Mouse (Mus musculus): ENCODE measurements at regions not wholly inside any gene's neighbourhood (a gene's known extent, or its start where the extent isn't known, plus 50 kb on each side); places are given as distances from the start of the nearest gene placed in this dataset.

DNA sequence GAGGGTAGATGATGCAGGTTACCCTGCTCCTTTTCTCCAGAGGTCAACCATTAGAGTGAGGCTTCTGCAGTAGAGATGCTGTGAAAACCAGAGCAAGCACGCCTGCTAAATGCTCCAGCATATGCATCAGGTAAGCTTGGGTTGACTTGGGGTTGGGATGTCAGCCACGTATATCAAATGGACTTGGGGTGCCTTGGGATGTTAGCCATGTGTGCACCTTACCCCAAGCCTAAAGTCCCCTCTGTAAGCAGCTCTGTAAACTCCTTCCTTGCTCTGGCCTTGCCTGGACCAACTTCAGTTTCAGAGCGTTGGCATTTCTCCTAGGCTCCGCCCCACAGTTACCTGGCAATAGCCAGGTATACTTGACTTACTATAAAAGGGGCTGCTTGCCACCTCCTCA, 155.3 kb upstream of the Tmtc1 start:
- DNase-seq: no peak

DNA sequence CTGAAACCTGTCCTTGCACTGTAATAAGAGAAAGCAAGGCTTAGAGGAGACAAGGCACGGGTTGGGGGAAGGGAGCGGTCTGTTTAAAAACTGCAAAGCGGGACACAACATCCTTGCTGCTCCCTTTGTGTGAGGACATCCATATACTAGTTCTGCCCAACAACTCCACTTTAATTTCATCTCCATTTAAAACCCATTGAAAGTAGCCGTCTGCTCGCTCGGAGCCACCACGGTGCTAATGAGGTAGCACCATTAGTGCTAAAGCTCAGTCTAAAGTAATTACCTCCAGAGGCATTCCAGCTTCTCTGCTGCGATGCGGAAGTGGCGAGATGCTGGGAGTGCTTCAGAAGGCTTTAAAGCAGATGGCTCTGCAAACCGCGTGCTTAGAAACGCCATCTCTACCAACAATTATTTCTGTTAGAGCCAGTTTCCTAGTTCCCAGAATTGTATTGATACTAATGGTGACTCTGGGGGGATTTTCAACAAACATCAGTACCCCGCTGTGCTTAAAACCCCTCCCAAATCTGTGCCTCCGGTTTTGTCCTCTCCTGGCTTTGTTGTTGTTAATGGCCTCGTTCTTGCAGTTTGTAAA, 154.7 kb upstream of the Tmtc1 start:
- peak; percentile 20 for DNase-seq

DNA sequence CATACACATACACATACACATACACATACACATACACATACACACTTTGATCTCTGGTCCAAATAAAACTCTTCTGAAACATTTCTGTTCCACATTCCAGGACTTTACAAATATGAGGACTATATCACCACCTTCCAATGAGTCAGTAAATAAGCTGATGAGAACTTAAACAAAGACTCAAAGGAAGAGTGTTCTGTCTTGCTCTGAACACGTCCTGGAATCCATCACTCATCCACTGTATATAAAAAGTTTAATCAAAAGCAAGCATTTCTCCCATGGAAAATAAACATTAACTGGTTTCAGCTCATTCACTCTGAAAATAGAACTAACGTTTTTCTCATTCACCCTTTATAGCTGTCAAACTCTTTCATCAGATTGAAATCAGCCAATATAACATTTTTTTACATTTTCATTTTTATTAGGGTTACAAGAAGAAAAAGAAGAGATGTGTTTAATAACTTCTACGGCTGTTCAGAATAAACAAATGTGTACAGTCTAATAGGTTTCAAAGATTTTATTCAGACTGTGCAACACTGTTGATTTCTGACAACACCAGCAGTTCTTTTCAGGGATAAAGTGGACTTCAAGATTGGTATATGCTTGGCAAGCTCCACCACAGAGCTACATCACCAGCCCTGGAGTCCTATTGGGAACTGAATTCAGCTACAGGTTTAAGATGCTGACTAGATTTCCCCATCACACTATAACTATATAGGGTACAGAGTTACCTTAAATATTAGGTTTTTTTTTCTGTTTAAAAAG, 151.0 kb upstream of the Tmtc1 start:
- no peak for DNase-seq

DNA sequence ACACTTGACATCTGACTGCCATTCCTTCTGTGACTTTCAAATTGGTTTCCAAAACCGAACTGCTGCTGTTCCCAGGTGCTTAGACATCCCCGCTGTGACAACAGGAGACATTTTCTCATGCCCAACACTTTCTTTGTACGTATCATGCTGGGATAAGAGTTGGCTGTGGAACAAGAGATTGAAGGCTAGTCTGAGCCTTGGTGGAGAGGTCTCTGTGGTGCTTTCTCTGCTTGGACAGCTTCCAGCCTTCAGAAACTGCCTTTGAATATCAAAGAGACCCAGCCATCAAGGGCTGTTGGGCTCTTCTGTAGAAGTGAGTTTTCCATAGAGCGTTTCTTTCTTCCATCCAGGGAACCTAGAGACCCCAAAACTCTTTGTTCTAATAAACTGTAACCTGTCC, 144.8 kb upstream of the Tmtc1 start:
- DNase-seq: no peak

DNA sequence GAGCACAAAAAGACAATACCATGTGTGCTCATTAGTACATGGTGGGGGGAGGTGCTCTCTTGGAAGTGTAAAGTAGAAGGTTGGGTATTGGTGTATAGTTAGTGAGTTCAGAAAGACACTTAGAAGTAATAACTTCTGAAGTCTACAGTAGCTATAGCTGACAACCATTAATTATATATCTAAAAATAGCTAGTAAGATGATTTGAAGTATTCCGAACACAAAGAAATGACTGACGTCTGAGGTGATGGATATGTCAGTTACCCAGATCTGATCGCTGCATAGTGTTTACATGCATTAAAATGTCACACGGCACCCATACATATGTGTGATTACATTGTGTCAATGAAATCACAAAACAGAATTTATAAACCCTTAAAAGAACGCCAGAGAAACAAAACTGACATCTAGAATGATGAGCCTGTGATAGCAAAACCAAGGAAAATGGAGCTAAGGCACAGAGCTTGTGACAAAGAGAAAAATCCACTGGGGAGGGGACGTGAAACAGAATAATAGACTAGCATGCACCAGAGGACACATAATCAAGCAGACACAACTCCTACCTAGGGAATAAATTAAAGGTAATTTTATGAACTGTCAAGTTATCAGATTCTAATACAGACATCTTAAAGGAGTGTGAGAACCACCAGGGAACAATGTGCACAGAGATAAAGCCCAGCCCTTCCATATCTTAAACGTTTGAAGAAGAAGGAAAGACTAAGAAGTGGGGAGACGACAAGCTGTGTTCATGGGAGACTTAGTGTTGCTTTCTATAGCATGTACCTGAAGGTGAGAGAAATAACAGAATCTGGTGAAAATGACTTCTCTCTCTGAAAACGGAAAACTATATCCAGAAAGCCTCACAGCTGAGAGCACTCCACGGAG, 142.5 kb upstream of the Tmtc1 start:
- DNase-seq: no peak

DNA sequence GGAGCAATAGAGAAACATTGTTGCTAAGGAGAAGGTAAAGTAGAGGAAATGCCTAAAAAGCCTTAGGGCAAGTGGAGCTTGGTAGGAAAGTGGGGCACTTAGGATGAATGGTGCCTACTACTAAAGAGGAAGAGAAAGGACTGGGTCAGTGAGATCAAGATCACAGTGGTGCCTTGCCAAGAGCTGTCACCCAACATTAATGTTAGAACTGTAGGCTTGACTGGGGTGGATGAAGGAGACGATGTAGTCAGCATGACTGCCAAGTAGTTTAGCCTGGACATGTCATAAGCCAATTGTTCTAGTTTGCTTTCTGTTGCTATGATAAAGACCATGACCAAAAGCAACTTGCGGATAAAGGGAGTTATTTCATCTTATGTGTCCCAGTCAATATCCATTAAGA, 139.9 kb upstream of the Tmtc1 start:
- no peak for DNase-seq

DNA sequence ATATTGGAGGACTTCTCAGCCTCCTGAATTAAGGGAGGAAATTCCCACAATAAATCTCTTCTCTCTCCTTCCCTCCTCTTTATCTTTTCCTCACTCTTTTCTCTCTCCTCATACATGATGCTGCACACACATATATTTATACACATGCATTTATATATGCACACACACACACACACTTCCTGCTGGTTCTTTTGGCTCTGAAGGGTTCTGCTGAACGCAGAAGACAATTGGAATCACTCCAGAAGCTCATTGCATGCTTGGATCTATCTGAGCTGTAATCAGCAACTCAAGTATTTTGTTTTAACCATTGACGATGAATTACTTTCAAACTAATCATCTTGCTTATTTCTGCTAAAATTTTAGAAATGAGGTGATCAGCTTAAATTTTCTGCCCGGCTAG, 134.1 kb upstream of the Tmtc1 start:
- no peak for DNase-seq

DNA sequence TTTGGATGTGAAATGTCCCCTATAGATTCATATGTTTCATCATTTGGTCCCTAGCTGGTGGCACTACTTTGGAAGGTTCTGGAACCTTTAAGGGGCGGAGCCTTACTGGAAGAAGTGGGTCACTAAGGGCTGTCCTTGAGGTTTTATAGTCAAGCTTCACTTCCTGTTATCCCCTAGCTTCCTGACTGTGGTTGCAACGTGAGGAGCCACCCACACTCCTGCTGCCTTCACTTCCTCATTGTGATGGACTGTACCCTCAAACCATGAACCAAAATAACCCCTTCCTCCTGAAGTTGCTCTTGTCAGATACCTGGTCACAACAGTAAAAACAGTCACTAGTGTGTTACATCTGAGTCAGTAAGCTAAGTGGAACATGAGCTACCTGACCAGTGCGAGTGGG, 133.5 kb upstream of the Tmtc1 start:
- no peak for DNase-seq

DNA sequence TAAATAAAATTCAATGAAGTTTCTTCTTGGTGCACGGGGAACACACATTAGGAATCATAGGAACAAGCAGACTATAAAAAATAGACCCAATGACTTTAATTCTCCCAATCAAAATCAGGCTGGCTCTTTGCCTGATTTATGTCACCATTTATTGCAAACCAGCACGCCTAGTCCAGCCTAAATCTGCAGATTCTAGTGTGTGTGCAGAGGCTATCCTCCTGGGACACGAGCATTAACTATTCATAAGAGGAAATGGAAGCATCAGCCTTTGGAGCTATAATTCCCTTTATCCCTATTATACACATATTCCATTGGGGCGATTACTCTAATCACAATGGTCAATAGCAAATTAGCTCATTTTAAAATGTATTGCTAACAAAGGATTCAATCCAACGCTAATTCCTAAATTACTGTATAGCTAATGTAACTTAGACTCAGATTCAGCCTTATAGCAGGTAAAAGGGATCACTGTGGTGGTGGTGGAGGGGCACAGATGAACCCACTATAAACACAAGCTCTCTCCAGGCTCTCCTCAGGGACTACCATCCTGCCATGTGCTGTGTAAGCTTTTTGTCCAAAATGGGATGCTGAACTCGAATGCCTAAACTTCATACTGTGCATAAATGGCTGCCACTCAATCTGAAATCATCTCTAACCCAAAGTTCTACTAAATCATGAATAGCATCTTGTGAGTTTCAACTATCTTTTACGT, 130.7 kb upstream of the Tmtc1 start:
- DNase-seq: no peak

DNA sequence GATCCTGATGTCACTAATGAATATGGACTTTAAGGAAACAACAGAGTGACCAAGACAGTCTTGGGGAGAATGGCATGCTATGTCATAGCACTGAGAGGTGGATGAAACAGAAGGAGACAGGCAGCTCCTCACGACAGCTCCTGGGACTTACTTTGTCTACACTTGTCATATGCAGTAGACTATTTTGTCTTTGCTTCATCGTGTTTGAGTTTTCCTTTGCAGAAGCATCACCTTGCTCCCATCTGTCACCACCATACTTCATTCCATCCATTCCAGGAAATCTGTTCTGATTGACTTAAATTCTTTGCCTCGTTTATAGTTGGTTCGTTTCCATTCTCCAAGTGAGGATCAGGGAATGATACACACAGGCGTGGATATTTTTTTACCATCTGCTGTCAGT, 128.0 kb upstream of the Tmtc1 start:
- DNase-seq: no peak

DNA sequence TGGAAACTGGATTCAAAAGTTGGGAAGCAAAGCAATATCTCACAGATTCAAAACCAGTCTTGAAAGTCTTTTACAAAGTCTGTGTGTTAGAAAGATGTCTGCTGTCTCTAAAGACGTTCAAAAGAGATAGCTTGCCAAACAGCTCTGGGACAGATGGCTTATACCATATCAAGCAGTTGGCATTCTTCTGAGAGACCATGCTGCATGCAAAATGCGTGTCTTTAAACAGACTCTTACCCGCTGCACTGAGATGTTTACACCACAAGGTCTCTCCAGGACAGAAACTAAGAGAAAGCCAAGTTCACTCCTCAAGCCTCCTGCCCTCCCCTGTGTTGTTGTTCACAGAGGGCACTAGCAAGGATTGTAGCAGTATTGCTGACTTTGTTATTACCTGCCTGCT, 127.5 kb upstream of the Tmtc1 start:
- DNase-seq: peak; percentile 11

DNA sequence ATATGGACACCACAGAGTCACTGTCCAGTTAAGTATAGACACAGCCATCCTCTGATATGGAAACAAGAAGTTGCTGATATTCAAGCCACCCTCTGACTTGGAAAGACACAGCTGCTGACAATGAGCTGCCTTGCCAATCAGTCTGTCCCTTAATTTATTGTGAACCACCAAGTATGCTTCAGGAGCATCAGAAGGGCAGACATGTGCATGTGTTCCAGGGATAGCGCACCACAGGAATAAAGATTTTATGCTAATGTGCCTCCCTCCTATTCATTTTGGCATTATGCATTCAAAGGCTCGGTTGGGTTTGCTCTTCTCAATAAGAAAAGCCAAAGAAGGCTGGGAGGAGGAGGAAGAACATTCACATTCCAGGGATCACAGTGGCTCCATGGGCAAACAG, 120.0 kb upstream of the Tmtc1 start:
- no peak for DNase-seq

DNA sequence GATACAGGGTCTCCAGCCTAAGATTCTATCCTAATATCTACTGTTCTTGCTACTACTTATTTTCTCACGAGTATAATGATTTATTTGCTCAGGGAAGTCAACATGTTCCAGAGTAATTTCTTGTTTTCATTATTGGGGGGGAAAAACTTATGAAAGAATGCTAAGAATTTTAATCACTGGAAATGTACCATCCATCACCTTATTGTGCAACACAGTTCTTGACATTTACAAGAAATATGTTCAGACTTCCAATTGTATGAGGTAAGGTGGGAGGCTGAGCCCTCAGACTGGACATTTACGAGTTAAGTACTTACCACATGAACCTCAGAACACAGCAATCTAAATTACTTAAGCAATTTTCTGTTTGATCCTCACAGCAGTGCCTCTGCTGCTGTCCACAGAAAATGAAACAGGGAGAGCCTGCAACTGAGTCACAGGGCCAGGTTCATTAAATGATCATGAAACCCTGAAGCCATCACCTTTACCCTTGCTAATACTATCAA, 118.1 kb upstream of the Tmtc1 start:
- DNase-seq: no peak

DNA sequence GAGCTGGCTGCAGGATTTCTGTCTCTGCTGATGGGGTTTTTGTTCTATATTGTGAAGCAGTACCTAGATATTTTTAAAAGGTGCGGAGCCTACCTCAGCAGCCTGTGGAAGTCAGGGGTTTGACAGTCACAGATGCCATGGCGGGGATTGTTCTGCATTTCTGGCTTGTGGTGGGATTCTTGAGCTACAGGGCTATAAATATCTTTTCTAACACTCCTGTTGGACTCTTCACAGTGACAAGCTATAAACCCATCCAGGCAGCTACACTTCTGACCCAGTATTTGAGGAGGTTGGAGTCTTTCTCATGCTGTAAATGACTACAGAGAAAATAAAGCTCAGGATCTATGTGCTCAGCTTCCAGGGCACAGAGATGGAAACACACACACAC, 112.3 kb upstream of the Tmtc1 start:
- DNase-seq: no peak

DNA sequence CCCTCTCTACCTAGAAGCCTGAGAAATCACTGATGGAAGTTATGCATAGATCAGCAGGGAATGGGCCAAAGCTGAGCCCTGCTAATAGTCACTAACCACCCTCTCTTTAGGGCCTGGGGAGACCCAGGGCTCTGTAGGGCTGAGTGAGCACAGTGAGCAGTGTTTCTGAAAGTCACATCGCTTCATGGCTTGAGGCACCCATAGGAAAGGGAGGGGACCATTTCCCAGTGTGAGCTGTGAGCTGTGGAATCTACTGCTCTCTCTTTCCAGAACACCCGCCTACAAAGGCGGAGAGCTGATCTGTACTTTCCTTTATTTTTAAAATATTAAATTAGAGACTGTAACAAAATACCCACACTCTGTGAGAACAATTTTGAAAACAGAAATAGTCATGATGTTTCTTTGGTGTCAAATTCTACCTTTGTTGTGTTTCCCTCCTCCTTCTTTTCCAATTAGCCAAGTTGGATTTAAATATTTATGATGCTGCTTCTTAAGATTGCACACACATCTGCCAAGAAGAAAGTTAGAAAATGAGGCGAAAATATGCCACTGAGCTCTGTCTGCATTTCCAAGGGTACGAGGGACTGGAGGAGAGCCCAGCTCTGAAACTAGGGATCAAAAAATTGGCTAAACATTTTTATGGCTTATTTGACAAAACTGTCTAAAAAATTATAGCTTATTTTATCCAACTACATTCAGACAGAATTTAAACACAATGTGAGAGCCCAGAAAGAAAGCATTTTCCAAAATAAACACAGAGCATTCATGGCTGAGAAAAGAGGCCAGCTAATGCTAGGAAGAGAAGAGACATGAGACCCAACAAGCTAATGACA, 111.7 kb upstream of the Tmtc1 start:
- DNase-seq: no peak

DNA sequence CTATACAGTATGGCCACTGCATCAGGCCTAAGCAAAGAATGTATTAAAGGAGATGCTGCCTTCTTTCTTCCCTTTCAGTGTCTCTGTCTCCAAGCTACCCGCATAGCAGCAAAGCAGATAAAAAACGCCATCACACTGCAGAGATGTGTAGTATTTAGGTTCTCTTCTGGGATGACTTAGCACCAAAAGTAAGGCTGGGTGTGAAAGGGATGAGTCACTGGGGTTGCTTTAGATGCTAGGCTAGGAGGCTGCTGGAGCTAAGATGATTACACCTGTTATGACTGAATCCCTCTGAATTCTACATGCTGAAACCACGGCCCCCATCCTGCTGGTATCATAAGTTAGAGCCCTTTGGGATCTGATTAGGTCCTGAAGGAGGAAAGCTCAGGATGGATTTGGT, 110.3 kb upstream of the Tmtc1 start:
- DNase-seq: no peak

DNA sequence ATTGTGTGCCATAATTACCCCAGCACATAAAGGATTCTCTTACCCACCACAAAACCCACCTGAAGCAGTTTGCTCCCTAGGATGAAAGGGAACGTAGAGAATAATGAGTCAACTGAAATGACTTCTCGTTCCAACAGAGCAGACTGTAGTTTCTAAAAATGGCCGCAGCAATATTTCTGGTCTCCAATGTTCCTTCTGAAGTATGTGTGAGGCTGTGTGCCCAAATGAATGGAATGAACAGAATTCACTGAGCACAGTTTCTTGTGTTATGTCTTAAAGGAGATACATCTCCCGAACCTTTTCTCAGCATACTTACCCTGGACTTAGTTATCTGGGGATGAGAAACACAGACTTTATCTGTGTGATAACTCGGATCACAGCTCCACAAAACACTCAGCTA, 109.4 kb upstream of the Tmtc1 start:
- DNase-seq: no peak

DNA sequence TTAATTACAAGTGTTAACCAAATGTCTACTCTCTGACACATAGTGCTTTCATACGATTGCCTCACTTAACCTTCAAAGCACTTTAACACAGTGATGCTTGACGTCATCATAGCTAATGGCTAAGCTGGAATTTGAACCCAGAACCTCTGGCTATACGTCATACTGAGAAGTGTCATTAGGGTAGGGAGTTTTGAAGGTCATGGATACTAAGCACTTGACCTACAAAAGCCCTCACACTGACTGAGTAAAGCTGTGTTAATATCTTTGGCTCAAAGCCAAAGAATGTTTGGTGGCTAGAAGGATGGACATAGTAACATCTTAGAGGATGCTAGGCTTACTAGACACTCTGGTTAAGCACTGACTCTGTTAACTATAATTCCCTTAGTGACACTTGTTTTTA, 106.9 kb upstream of the Tmtc1 start:
- no peak for DNase-seq

DNA sequence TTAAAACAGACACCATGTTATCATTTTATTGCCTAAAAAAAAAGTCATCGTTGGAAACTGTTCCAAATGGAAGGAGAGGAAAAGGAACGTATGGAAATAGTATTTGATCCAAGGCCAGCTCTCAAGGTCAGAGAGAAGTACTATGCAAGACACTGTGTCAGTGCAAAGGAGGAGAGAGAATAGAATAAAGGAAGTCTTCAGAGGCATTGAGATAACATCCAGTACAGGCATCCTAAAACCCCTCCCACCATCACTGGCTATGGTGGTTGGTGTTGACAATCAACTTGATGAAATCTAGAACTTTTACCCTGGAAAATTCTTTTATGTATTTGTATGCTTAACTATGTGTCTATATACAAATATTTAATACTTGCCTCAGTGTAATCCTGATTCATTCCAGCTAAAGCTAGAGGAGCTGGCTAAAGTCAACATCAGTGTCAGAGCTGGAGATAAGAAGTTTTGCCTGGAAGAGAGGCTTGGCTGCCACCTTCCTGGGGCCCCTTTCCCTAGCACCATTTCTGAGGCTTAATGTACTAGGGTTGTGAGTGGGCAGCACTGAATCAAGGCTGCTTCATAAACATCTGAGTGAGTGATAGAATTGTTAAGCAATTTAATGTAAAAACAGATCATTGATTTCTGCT, 104.1 kb upstream of the Tmtc1 start:
- DNase-seq: no peak

DNA sequence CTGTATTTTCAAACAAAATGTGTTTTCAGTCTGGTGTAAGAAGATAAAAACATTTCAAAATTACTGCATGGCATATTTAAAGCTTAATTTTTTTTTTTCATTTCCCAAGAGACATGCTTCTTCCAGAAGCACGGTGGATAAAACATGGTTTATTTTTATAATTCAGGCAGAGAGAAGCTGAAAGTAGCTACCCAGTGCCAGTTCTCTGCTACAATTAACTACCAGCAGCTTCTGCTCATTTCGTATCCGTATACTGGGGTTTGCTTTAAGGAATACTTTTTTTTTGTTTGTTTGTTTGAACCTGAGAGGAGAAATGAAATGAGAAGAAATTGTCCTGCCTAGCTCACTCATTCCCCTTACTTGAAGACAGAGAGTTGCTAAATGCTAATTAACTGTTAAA, 98.9 kb upstream of the Tmtc1 start:
- no peak for DNase-seq

DNA sequence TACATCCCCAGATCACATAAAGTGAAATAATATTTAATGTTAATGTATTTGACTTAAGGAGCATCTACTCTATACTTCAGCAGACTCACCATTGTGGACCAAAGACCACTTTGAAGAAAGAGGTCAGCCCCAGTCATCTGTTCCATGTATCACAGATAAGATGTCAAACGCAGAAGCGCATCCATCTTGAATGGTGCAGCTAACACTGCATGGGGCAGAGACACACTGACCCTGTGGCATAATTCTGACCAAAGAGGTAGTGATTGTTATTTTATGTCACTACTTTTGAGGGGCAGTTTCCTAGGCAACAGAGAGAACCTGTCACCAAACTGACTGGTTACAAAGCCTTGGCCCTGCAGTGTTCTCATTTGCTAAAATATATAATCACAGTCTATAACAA, 97.8 kb upstream of the Tmtc1 start:
- DNase-seq: no peak
